Mouse (Mus musculus) limb, embryonic 13.5 days (tissue): ENCODE data around the gene Homez. TPM values are rescaled to one million over a fixed set of nuclear protein-coding genes. Genes with fewer than 3 reads are reported as not detected.

Source experiments
- ATAC-seq: fragments of 200-750 bp; cut with Nextera tagmentation; 2 replicates; pipeline ENCODE4 v1.8.0; 2017; ENCODE audit warnings: low read depth, moderate number of reproducible peaks, moderate TSS enrichment; ENCODE audit not compliant: low FRiP score
- H3K27ac ChIP-seq: fragments of 300-500 bp; sonication (generic); 2 replicates; pipeline ENCODE4 v1.5.1; 2015; ENCODE audit warnings: inconsistent platforms, mild to moderate bottlenecking, moderate library complexity
- H3K27me3 ChIP-seq: fragments of 300-500 bp; sonication (generic); 2 replicates; pipeline ENCODE4 v1.6.1; 2015; ENCODE audit warnings: mild to moderate bottlenecking, inconsistent platforms
- H3K36me3 ChIP-seq: fragments of 300-500 bp; sonication (generic); 2 replicates; pipeline ENCODE4 v1.6.1; 2015; ENCODE audit warnings: inconsistent platforms, mild to moderate bottlenecking, moderate library complexity
- H3K4me1 ChIP-seq: fragments of 300-500 bp; sonication (generic); 2 replicates; pipeline ENCODE4 v1.6.1; 2015; ENCODE audit warnings: inconsistent platforms
- H3K4me2 ChIP-seq: fragments of 300-500 bp; sonication (generic); replicated peaks from 2 replicates; pipeline ENCODE4 v1.6.1; 2015; ENCODE audit warnings: inconsistent platforms, mild to moderate bottlenecking, moderate library complexity
- H3K4me3 ChIP-seq: fragments of 300-500 bp; sonication (generic); 2 replicates; pipeline ENCODE4 v1.5.1; 2015; ENCODE audit warnings: moderate library complexity, mild to moderate bottlenecking, inconsistent platforms
- H3K9ac ChIP-seq: fragments of 300-500 bp; sonication (generic); 2 replicates; pipeline ENCODE4 v1.6.1; 2015; ENCODE audit warnings: mild to moderate bottlenecking, inconsistent platforms
- H3K9me3 ChIP-seq: fragments of 300-500 bp; sonication (generic); 2 replicates; pipeline ENCODE4 v1.6.1; 2016; ENCODE audit warnings: inconsistent platforms
- WGBS: fragments of 180-500 bp; shearing (Covaris S2); methylation state at CpG from one replicate; pipeline ENCODE4 v1.1.7; 2015; 5-methylcytosine and 5-hydroxymethylcytosine counted together
- polyA plus RNA-seq: library from polyadenylated mRNA; unstranded; fragments of >200 nt; fragmentation: Nextera tagmentation; extraction: Ambion mirVana; gene quantifications from 2 replicates; pipeline ENCODE4 v1.2.1, GENCODE M21; 2015

The Homez gene
- polyA plus RNA-seq, 1 experiment from 2014 or later = 12.7 TPM

GRCm38 (mm10) chr14:54892200-54892599 lies 21.4 kb upstream of the Homez start, which contains the start of gene Pabpn1:
Pabpn1 (plus strand) TSS chr14:54892500.
- Histone ChIP-seq H3K4me2 (peak within 1 kb of the TSS; percentile 61), H3K9ac (0 out of 2 replicates have a peak within 1 kb of the TSS, but pooled peaks have one; percentile 40), H3K4me1 (peaks cover 12% of the 10 kb centered on the region), H3K36me3 (peaks cover 18% of the 10 kb centered on the region), H3K4me3 (peak within 1 kb of the TSS; percentile 96), H3K27ac (0 out of 2 replicates have a peak within 1 kb of the TSS, but pooled peaks have one; percentile 74), H3K27me3 (no peaks in the 10 kb centered on the region), H3K9me3 (no peaks in the 10 kb centered on the region)
- no peak for ATAC-seq
- WGBS = 92% methylated on average over 3 of the region's 3 CpGs

- Histone ChIP-seq H3K27me3 (no peaks in the 10 kb centered on the region), H3K4me3 (0 out of 2 replicates have a peak overlapping the region, but pooled peaks have one; percentile 71), H3K4me1 (peaks cover 22% of the 10 kb centered on the region), H3K27ac (no peak overlapping the region), H3K4me2 (peak overlapping the region; percentile 86), H3K9me3 (no peaks in the 10 kb centered on the region), H3K9ac (peak overlapping the region; percentile 86), H3K36me3 (peaks cover 14% of the 10 kb centered on the region)
- 89% methylated on average over 11 of the region's 11 CpGs for WGBS
- no peak for ATAC-seq
These were observed 14.5 kb upstream of the Homez start for GRCm38 (mm10) chr14:54885309-54885708.

GRCm38 (mm10) chr14:54884022-54884712 lies 13.4 kb upstream of the Homez start:
- Histone ChIP-seq H3K27me3 (no peaks in the 10 kb centered on the region), H3K36me3 (peaks cover 14% of the 10 kb centered on the region), H3K4me3 (peak overlapping the region; percentile 71), H3K4me1 (peaks cover 22% of the 10 kb centered on the region), H3K9ac (peak overlapping the region; percentile 86), H3K9me3 (no peaks in the 10 kb centered on the region), H3K27ac (peak overlapping the region; percentile 95), H3K4me2 (peak overlapping the region; percentile 86)
- ATAC-seq = peak; percentile 1; the same call in 1 of the 2 replicates
- 27% methylated on average over 21 of the region's 21 CpGs for WGBS

- Histone ChIP-seq H3K4me1 (peaks cover 22% of the 10 kb centered on the region), H3K27me3 (peaks cover 7% of the 10 kb centered on the region), H3K9ac (peak within 1 kb of the TSS; percentile 86), H3K27ac (peak within 1 kb of the TSS; percentile 95), H3K36me3 (peaks cover 14% of the 10 kb centered on the region), H3K4me3 (peak within 1 kb of the TSS; percentile 71), H3K9me3 (no peaks in the 10 kb centered on the region), H3K4me2 (peak within 1 kb of the TSS; percentile 86)
- WGBS = under 1% methylated on average over 27 of the region's 27 CpGs
- peak; percentile 90 for ATAC-seq
These were observed 12.6 kb upstream of the Homez start, which contains the start of the genes Bcl2l2 and Gm20521 for GRCm38 (mm10) chr14:54883154-54884021. Bcl2l2 (plus strand) TSS chr14:54883377. Gm20521 (plus strand) TSS chr14:54883441.

- peak within 1 kb of the TSS; percentile 61 for H3K4me3 ChIP-seq
- no peaks in the 10 kb centered on the region for H3K9me3 ChIP-seq
- H3K4me2 ChIP-seq = peak within 1 kb of the TSS; percentile 97
- H3K9ac ChIP-seq = peak within 1 kb of the TSS; percentile 71
- H3K4me1 ChIP-seq = peaks cover 15% of the 10 kb centered on the region
- H3K27ac ChIP-seq = 0 out of 2 replicates have a peak within 1 kb of the TSS, but pooled peaks have one; percentile 22
- WGBS = under 1% methylated on average over 52 of the region's 61 CpGs
- peaks cover 32% of the 10 kb centered on the region for H3K27me3 ChIP-seq
- no peaks in the 10 kb centered on the region for H3K36me3 ChIP-seq
- peak; percentile 83 for ATAC-seq
These were observed 6.4 kb upstream of the Homez start, which contains the start of gene Ppp1r3e for GRCm38 (mm10) chr14:54877048-54877715. Ppp1r3e (minus strand) TSS chr14:54877550.

GRCm38 (mm10) chr14:54876539-54877047 lies 5.8 kb upstream of the Homez start:
- peaks cover 15% of the 10 kb centered on the region for H3K4me1 ChIP-seq
- no peaks in the 10 kb centered on the region for H3K36me3 ChIP-seq
- peak overlapping the region; percentile 71 for H3K9ac ChIP-seq
- peak overlapping the region; percentile 61 for H3K4me3 ChIP-seq
- under 1% methylated on average over 42 of the region's 72 CpGs for WGBS
- H3K27me3 ChIP-seq = peaks cover 32% of the 10 kb centered on the region
- peak overlapping the region; percentile 97 for H3K4me2 ChIP-seq
- H3K9me3 ChIP-seq = no peaks in the 10 kb centered on the region
- 0 out of 2 replicates have a peak overlapping the region, but pooled peaks have one; percentile 22 for H3K27ac ChIP-seq
- ATAC-seq = peak; percentile 84

- no peaks in the 10 kb centered on the region for H3K9me3 ChIP-seq
- H3K36me3 ChIP-seq = no peaks in the 10 kb centered on the region
- peak overlapping the region; percentile 71 for H3K9ac ChIP-seq
- peak overlapping the region; percentile 97 for H3K4me2 ChIP-seq
- 2% methylated on average over 36 of the region's 36 CpGs for whole genome bisulfite sequencing
- H3K4me1 ChIP-seq = peaks cover 15% of the 10 kb centered on the region
- H3K4me3 ChIP-seq = peak overlapping the region; percentile 61
- 0 out of 2 replicates have a peak overlapping the region, but pooled peaks have one; percentile 22 for H3K27ac ChIP-seq
- peak; percentile 20; the same call in 1 of the 2 replicates for ATAC-seq
- peaks cover 32% of the 10 kb centered on the region for H3K27me3 ChIP-seq
These were observed 5.2 kb upstream of the Homez start for GRCm38 (mm10) chr14:54875844-54876538.

GRCm38 (mm10) chr14:54874165-54874564 lies 3.4 kb upstream of the Homez start:
- ATAC-seq = no peak
- 78% methylated on average over 3 of the region's 3 CpGs for WGBS

GRCm38 (mm10) chr14:54868026-54868425 lies 2.7 kb downstream of the Homez start:
- 81% methylated on average over 4 of the region's 4 CpGs for WGBS
- no peak for ATAC-seq
- H3K36me3 ChIP-seq = no peaks in the 10 kb centered on the region
- H3K27me3 ChIP-seq = no peaks in the 10 kb centered on the region
- H3K9ac ChIP-seq = no peak overlapping the region
- no peak overlapping the region for H3K4me3 ChIP-seq
- H3K4me2 ChIP-seq = no peak overlapping the region
- 0 out of 2 replicates have a peak, but pooled peaks cover 7% of the 10 kb centered on the region for H3K4me1 ChIP-seq
- no peak overlapping the region for H3K27ac ChIP-seq
- no peaks in the 10 kb centered on the region for H3K9me3 ChIP-seq

More at GRCm38 (mm10) chr14:54874165-54874564, 3.4 kb upstream of the Homez start:
- Histone ChIP-seq H3K9me3 (no peaks in the 10 kb centered on the region), H3K27ac (no peak overlapping the region), H3K4me3 (no peak overlapping the region), H3K9ac (no peak overlapping the region), H3K4me2 (no peak overlapping the region), H3K4me1 (peaks cover 15% of the 10 kb centered on the region), H3K27me3 (peaks cover 32% of the 10 kb centered on the region), H3K36me3 (no peaks in the 10 kb centered on the region)

GRCm38 (mm10) chr14:54866936-54867335 lies 3.8 kb downstream of the Homez start:
- H3K4me1 ChIP-seq = 0 out of 2 replicates have a peak, but pooled peaks cover 7% of the 10 kb centered on the region
- no peak overlapping the region for H3K9ac ChIP-seq
- no peak overlapping the region for H3K4me2 ChIP-seq
- H3K4me3 ChIP-seq = no peak overlapping the region
- WGBS = 56% methylated on average over 5 of the region's 5 CpGs
- no peaks in the 10 kb centered on the region for H3K27me3 ChIP-seq
- H3K9me3 ChIP-seq = no peaks in the 10 kb centered on the region
- H3K36me3 ChIP-seq = no peaks in the 10 kb centered on the region
- H3K27ac ChIP-seq = no peak overlapping the region
- no peak for ATAC-seq
